Mouse (Mus musculus) midbrain, embryonic 10.5 days (tissue): ENCODE results near the gene Gm20388. TPM values are rescaled to one million over a fixed set of nuclear protein-coding genes. Genes with fewer than 3 reads are reported as not detected.

Experiments used
- DNase-seq: peaks from one replicate; pipeline ENCODE4 v3.0.0-alpha.2; 2017; ENCODE audit warnings: low spot score
- H3K27ac ChIP-seq: fragments of 300-500 bp; sonication (generic); replicated peaks from 2 replicates; pipeline ENCODE4 v1.5.1; 2016; ENCODE audit warnings: mild to moderate bottlenecking
- H3K27me3 ChIP-seq: fragments of 300-500 bp; sonication (generic); 2 replicates; pipeline ENCODE4 v1.6.1; 2016; ENCODE audit warnings: low read depth, mild to moderate bottlenecking; ENCODE audit not compliant: poor library complexity, severe bottlenecking
- H3K36me3 ChIP-seq: fragments of 300-500 bp; sonication (generic); 2 replicates; pipeline ENCODE4 v1.6.1; 2016; ENCODE audit warnings: mild to moderate bottlenecking, moderate library complexity
- H3K4me1 ChIP-seq: fragments of 300-500 bp; sonication (generic); 2 replicates; pipeline ENCODE4 v1.6.1; 2016
- H3K4me3 ChIP-seq: fragments of 300-500 bp; sonication (generic); 2 replicates; pipeline ENCODE4 v1.5.1; 2016; ENCODE audit warnings: mild to moderate bottlenecking, moderate library complexity
- H3K9me3 ChIP-seq: fragments of 300-500 bp; sonication (generic); replicated peaks from 2 replicates; pipeline ENCODE4 v1.6.1; 2016; ENCODE audit warnings: mild to moderate bottlenecking
- WGBS: fragments of 180-500 bp; shearing (Covaris S2); methylation state at CpG from one replicate; pipeline ENCODE4 v1.1.7; 2016; 5-methylcytosine and 5-hydroxymethylcytosine counted together
- polyA plus RNA-seq: library from polyadenylated mRNA; unstranded; fragments of >200 nt; fragmentation: Nextera tagmentation; extraction: Ambion mirVana; gene quantifications from 2 replicates; pipeline ENCODE4 v1.2.1, GENCODE M21; 2016

The Gm20388 gene
- polyA plus RNA-seq, 1 experiment from 2014 or later, result 7.1 TPM

- no peaks in the 10 kb centered on the region for H3K27me3 ChIP-seq
- no peak overlapping the region for H3K27ac ChIP-seq
- peaks cover 30% of the 10 kb centered on the region; the same call in 1 of the 2 replicates for H3K4me1 ChIP-seq
- no peak overlapping the region for H3K4me3 ChIP-seq
- 80% methylated on average over 14 of the region's 14 CpGs for WGBS
- H3K36me3 ChIP-seq, result no peaks in the 10 kb centered on the region
- DNase-seq, result no peak
- no peaks in the 10 kb centered on the region for H3K9me3 ChIP-seq
Observed at GRCm38 (mm10) chr8:123004033-123004922, 3093.6 kb downstream of the Gm20388 start.

GRCm38 (mm10) chr8:123005328-123005727 is 3094.7 kb downstream of the Gm20388 start:
- no peak for DNase-seq
- WGBS, result 81% methylated on average over 3 of the region's 3 CpGs

GRCm38 (mm10) chr8:123005805-123006204 is 3095.2 kb downstream of the Gm20388 start:
- H3K27ac ChIP-seq, result no peak overlapping the region
- 89% methylated on average over 5 of the region's 5 CpGs for WGBS
- H3K27me3 ChIP-seq, result no peaks in the 10 kb centered on the region
- no peaks in the 10 kb centered on the region for H3K9me3 ChIP-seq
- DNase-seq, result no peak
- H3K4me3 ChIP-seq, result no peak overlapping the region
- H3K36me3 ChIP-seq, result peaks cover 8% of the 10 kb centered on the region; the same call in 1 of the 2 replicates
- H3K4me1 ChIP-seq, result peaks cover 28% of the 10 kb centered on the region; the same call in 1 of the 2 replicates

More at GRCm38 (mm10) chr8:123005328-123005727, 3094.7 kb downstream of the Gm20388 start:
- Histone ChIP-seq H3K4me1 (peaks cover 30% of the 10 kb centered on the region; the same call in 1 of the 2 replicates), H3K4me3 (no peak overlapping the region), H3K9me3 (no peaks in the 10 kb centered on the region), H3K27me3 (no peaks in the 10 kb centered on the region), H3K27ac (no peak overlapping the region), H3K36me3 (peaks cover 6% of the 10 kb centered on the region; the same call in 1 of the 2 replicates)

GRCm38 (mm10) chr8:123011321-123011720 is 3100.7 kb downstream of the Gm20388 start:
- Histone ChIP-seq H3K4me3 (no peak overlapping the region), H3K4me1 (0 out of 2 replicates have a peak, but pooled peaks cover 2% of the 10 kb centered on the region), H3K27me3 (no peaks in the 10 kb centered on the region), H3K36me3 (peaks cover 21% of the 10 kb centered on the region), H3K9me3 (no peaks in the 10 kb centered on the region), H3K27ac (no peak overlapping the region)
- DNase-seq, result no peak

- H3K4me3 ChIP-seq, result no peak overlapping the region
- H3K27me3 ChIP-seq, result no peaks in the 10 kb centered on the region
- H3K27ac ChIP-seq, result no peak overlapping the region
- H3K4me1 ChIP-seq, result peaks cover 19% of the 10 kb centered on the region
- 93% methylated on average over 7 of the region's 7 CpGs for WGBS
- no peaks in the 10 kb centered on the region for H3K9me3 ChIP-seq
- no peak for DNase-seq
- H3K36me3 ChIP-seq, result peaks cover 29% of the 10 kb centered on the region
Observed at GRCm38 (mm10) chr8:123014429-123014828, 3103.8 kb downstream of the Gm20388 start.

- H3K27me3 ChIP-seq, result no peaks in the 10 kb centered on the region
- no peaks in the 10 kb centered on the region for H3K9me3 ChIP-seq
- H3K27ac ChIP-seq, result no peak overlapping the region
- peaks cover 26% of the 10 kb centered on the region for H3K36me3 ChIP-seq
- 87% methylated on average over 3 of the region's 3 CpGs for WGBS
- no peak overlapping the region for H3K4me3 ChIP-seq
- no peak for DNase-seq
- H3K4me1 ChIP-seq, result peaks cover 19% of the 10 kb centered on the region
Observed at GRCm38 (mm10) chr8:123015074-123015473, 3104.4 kb downstream of the Gm20388 start.

GRCm38 (mm10) chr8:123017143-123017542 is 3106.5 kb downstream of the Gm20388 start:
- H3K36me3 ChIP-seq, result peaks cover 21% of the 10 kb centered on the region; the same call in 1 of the 2 replicates
- H3K4me1 ChIP-seq, result peaks cover 23% of the 10 kb centered on the region
- H3K4me3 ChIP-seq, result no peak overlapping the region
- no peak for DNase-seq
- no peaks in the 10 kb centered on the region for H3K27me3 ChIP-seq
- 91% methylated on average over 4 of the region's 4 CpGs for WGBS
- H3K9me3 ChIP-seq, result no peaks in the 10 kb centered on the region
- no peak overlapping the region for H3K27ac ChIP-seq

GRCm38 (mm10) chr8:123018484-123019164 is 3108.0 kb downstream of the Gm20388 start:
- Histone ChIP-seq H3K36me3 (peaks cover 23% of the 10 kb centered on the region; the same call in 1 of the 2 replicates), H3K27ac (no peak overlapping the region), H3K4me1 (peaks cover 23% of the 10 kb centered on the region), H3K9me3 (no peaks in the 10 kb centered on the region), H3K4me3 (no peak overlapping the region), H3K27me3 (no peaks in the 10 kb centered on the region)
- no peak for DNase-seq
- WGBS, result 82% methylated on average over 4 of the region's 4 CpGs

- no peak overlapping the region for H3K4me3 ChIP-seq
- no peak overlapping the region for H3K27ac ChIP-seq
- peaks cover 23% of the 10 kb centered on the region for H3K4me1 ChIP-seq
- WGBS, result 88% methylated on average over 2 of the region's 2 CpGs
- DNase-seq, result no peak
- H3K27me3 ChIP-seq, result no peaks in the 10 kb centered on the region
- H3K36me3 ChIP-seq, result peaks cover 20% of the 10 kb centered on the region; the same call in 1 of the 2 replicates
- H3K9me3 ChIP-seq, result no peaks in the 10 kb centered on the region
Observed at GRCm38 (mm10) chr8:123020084-123020483, 3109.4 kb downstream of the Gm20388 start.

GRCm38 (mm10) chr8:123020859-123021258 is 3110.2 kb downstream of the Gm20388 start:
- Histone ChIP-seq H3K4me3 (no peak overlapping the region), H3K27me3 (no peaks in the 10 kb centered on the region), H3K36me3 (peaks cover 18% of the 10 kb centered on the region; the same call in 1 of the 2 replicates), H3K4me1 (peaks cover 23% of the 10 kb centered on the region), H3K27ac (no peak overlapping the region), H3K9me3 (no peaks in the 10 kb centered on the region)
- no peak for DNase-seq
- WGBS, result 89% methylated on average over 2 of the region's 2 CpGs

GRCm38 (mm10) chr8:123021259-123021658 is 3110.6 kb downstream of the Gm20388 start:
- 82% methylated on average over 1 of the region's 1 CpGs for WGBS
- DNase-seq, result no peak
- H3K4me3 ChIP-seq, result no peak overlapping the region

GRCm38 (mm10) chr8:123022727-123023126 is 3112.1 kb downstream of the Gm20388 start:
- Histone ChIP-seq H3K9me3 (peaks cover under 1% of the 10 kb centered on the region; the same call in 1 of the 2 replicates), H3K27me3 (no peaks in the 10 kb centered on the region), H3K36me3 (peaks cover 10% of the 10 kb centered on the region), H3K27ac (no peak overlapping the region), H3K4me3 (no peak overlapping the region), H3K4me1 (peaks cover 20% of the 10 kb centered on the region)
- DNase-seq, result no peak
- WGBS, result 87% methylated on average over 3 of the region's 3 CpGs

More at GRCm38 (mm10) chr8:123021259-123021658, 3110.6 kb downstream of the Gm20388 start:
- Histone ChIP-seq H3K36me3 (peaks cover 16% of the 10 kb centered on the region; the same call in 1 of the 2 replicates), H3K27ac (no peak overlapping the region), H3K4me1 (peaks cover 22% of the 10 kb centered on the region), H3K27me3 (no peaks in the 10 kb centered on the region), H3K9me3 (no peaks in the 10 kb centered on the region)
